8 mouse cellular contexts compared by ENCODE assay signal in genomic region chr8:76899411-76900154, GRCm38 (mm10). TPM values are rescaled to one million over a fixed set of nuclear protein-coding genes. Genes with fewer than 3 reads are reported as not detected.
DNase-seq lines count a peak whose midpoint lies in the region; ATAC-seq and TF ChIP-seq lines count a peak whose summit lies in the region.

Gene Nr3c2, plus strand, starts transcription at chr8:76899442.

- H3K9ac ChIP-seq in intestine, postnatal 0 days (ENCODE audit: low read depth, low read length) = peak within 1 kb of the TSS; percentile 62
- H3K9ac ChIP-seq in limb, embryonic 15.5 days = peak within 1 kb of the TSS; percentile 42
- H3K9ac ChIP-seq in midbrain, postnatal 0 days (replicated peaks; ENCODE audit: low read length, poor library complexity, severe bottlenecking) = peak within 1 kb of the TSS; percentile 62

- no peak for TF ChIP-seq CTCF in spleen, adult 2 months (IDR thresholded peaks at IDR 0.05; ENCODE audit: extremely low read depth, insufficient read depth, insufficient read length, insufficient replicate concordance)
- TF ChIP-seq CTCF in intestine, postnatal 0 days (IDR thresholded peaks at IDR 0.05; ENCODE audit: low read depth) = peak; percentile 55
- peak; percentile 55 for TF ChIP-seq CTCF in midbrain, postnatal 0 days (IDR thresholded peaks at IDR 0.05)

- H3K4me3 ChIP-seq in spleen, adult 2 months (ENCODE audit: extremely low read depth, insufficient read depth, insufficient read length) = peak within 1 kb of the TSS; percentile 69
- H3K4me3 ChIP-seq in intestine, postnatal 0 days (ENCODE audit: low read depth, low read length) = peak within 1 kb of the TSS; percentile 75
- peak within 1 kb of the TSS; percentile 67 for H3K4me3 ChIP-seq in limb, embryonic 15.5 days
- peak within 1 kb of the TSS; percentile 77 for H3K4me3 ChIP-seq in midbrain, postnatal 0 days (ENCODE audit: low read depth, low read length)

- H3K4me1 ChIP-seq in spleen, adult 2 months (ENCODE audit: control insufficient read depth, insufficient read depth, insufficient read length) = peaks cover 11% of the 10 kb centered on the region
- 0 out of 2 replicates have a peak, but pooled peaks cover 4% of the 10 kb centered on the region for H3K4me1 ChIP-seq in intestine, postnatal 0 days (replicated peaks; ENCODE audit: control insufficient read depth, insufficient read depth, low read length)
- H3K4me1 ChIP-seq in limb, embryonic 15.5 days = peaks cover 33% of the 10 kb centered on the region
- peaks cover 2% of the 10 kb centered on the region; the same call in 1 of the 2 replicates for H3K4me1 ChIP-seq in midbrain, postnatal 0 days (ENCODE audit: insufficient read depth, low read length)

- peaks cover 24% of the 10 kb centered on the region for H3K27me3 ChIP-seq in spleen, adult 2 months (ENCODE audit: control insufficient read depth, insufficient read depth, low read length)
- 0 out of 2 replicates have a peak, but pooled peaks cover 4% of the 10 kb centered on the region for H3K27me3 ChIP-seq in intestine, postnatal 0 days (replicated peaks; ENCODE audit: control insufficient read depth, insufficient read depth, low read length)
- peaks cover 44% of the 10 kb centered on the region for H3K27me3 ChIP-seq in limb, embryonic 15.5 days
- H3K27me3 ChIP-seq in midbrain, postnatal 0 days (ENCODE audit: insufficient read depth, low read length) = peaks cover 10% of the 10 kb centered on the region

- WGBS in spleen, adult 2 months = under 1% methylated on average over 47 of the region's 47 CpGs
- WGBS in intestine, postnatal 0 days = 0% methylated on average over 36 of the region's 47 CpGs
- WGBS in limb, embryonic 15.5 days = under 1% methylated on average over 33 of the region's 47 CpGs
- 0% methylated on average over 40 of the region's 47 CpGs for WGBS in midbrain, postnatal 0 days

- peak within 1 kb of the TSS; percentile 98 for H3K4me2 ChIP-seq in intestine, postnatal 0 days (replicated peaks; ENCODE audit: low read depth)
- peak within 1 kb of the TSS; percentile 99 for H3K4me2 ChIP-seq in limb, embryonic 15.5 days
- peak within 1 kb of the TSS; percentile 100 for H3K4me2 ChIP-seq in midbrain, postnatal 0 days (ENCODE audit: low read depth, low read length, poor library complexity, severe bottlenecking)

- no peak for DNase-seq in spleen, adult 2 months (ENCODE audit: low read depth in 1 of 2, low spot score in 2 of 2)
- no peak for DNase-seq in spleen, postnatal 36 days (ENCODE audit: low spot score in 2 of 2)
- peak; percentile 44 for DNase-seq in embryo, embryonic 11 days
- peak; percentile 95 for DNase-seq in heart, adult 11 months
- peak; percentile 45 for DNase-seq in midbrain, postnatal 0 days (ENCODE audit: low spot score)
- peak; percentile 29 for DNase-seq in thymus, postnatal 0 days (ENCODE audit: low spot score)

- H3K27ac ChIP-seq in spleen, adult 2 months (ENCODE audit: insufficient read depth, low read length) = 0 out of 2 replicates have a peak within 1 kb of the TSS, but pooled peaks have one; percentile 38
- H3K27ac ChIP-seq in intestine, postnatal 0 days (ENCODE audit: low read depth, low read length) = peak within 1 kb of the TSS; percentile 57
- no peak within 1 kb of the TSS for H3K27ac ChIP-seq in limb, embryonic 15.5 days
- no peak within 1 kb of the TSS; the same call in 1 of the 2 replicates for H3K27ac ChIP-seq in midbrain, postnatal 0 days (ENCODE audit: low read depth, low read length)

- TF ChIP-seq POLR2A in spleen, adult 2 months (IDR thresholded peaks at IDR 0.05; ENCODE audit: low read depth, low read length) = no peak

- no peak for ATAC-seq in intestine, postnatal 0 days
- ATAC-seq in limb, embryonic 15.5 days (ENCODE audit: insufficient number of reproducible peaks, low FRiP score, low TSS enrichment, low read depth) = no peak
- peak; percentile 25 for ATAC-seq in midbrain, postnatal 0 days (ENCODE audit: low FRiP score)

- H3K9me3 ChIP-seq in intestine, postnatal 0 days (ENCODE audit: control insufficient read depth) = no peaks in the 10 kb centered on the region
- H3K9me3 ChIP-seq in limb, embryonic 15.5 days = no peaks in the 10 kb centered on the region
- no peaks in the 10 kb centered on the region for H3K9me3 ChIP-seq in midbrain, postnatal 0 days (ENCODE audit: low read length)

- no peaks in the 10 kb centered on the region for H3K36me3 ChIP-seq in spleen, adult 2 months (ENCODE audit: control insufficient read depth, insufficient read depth, low read length)
- no peaks in the 10 kb centered on the region for H3K36me3 ChIP-seq in intestine, postnatal 0 days (ENCODE audit: control insufficient read depth, insufficient read depth)
- H3K36me3 ChIP-seq in limb, embryonic 15.5 days = no peaks in the 10 kb centered on the region
- no peaks in the 10 kb centered on the region for H3K36me3 ChIP-seq in midbrain, postnatal 0 days (ENCODE audit: insufficient read depth, low read length)

RNA-seq across cellular contexts. Expression of gene Nr3c2, which starts in this region (rescaled TPM):
- polyA plus RNA-seq in spleen, adult 2 months (2012; rRNA removed) = 0.80 and 0.88 TPM in 2 replicates
- 6.9 and 7.4 TPM in 2 replicates for polyA plus RNA-seq in intestine, postnatal 0 days (2015; fragmentation: Nextera tagmentation; extraction: Ambion mirVana)
- 5.0 and 6.0 TPM in 2 replicates for polyA plus RNA-seq in limb, embryonic 15.5 days (2015; fragmentation: Nextera tagmentation; extraction: Ambion mirVana)
- 6.0 and 6.1 TPM in 2 replicates for total RNA-seq in midbrain, postnatal 0 days (2014; rRNA removed)
- polyA plus RNA-seq in midbrain, postnatal 0 days (2015; fragmentation: Nextera tagmentation; extraction: Ambion mirVana) = 3.8 and 5.7 TPM in 2 replicates
- 0.91 and 1.0 TPM in 2 replicates for polyA plus RNA-seq in thymus, postnatal 0 days (2015; fragmentation: Nextera tagmentation; extraction: Ambion mirVana)

Comparison
In these comparisons a context has a peak if more than half of its experiments do, and no peak if none do; other contexts are left out.
1. DNase-seq: peak in embryo, embryonic 11 days (single experiment), heart, adult 11 months (single experiment), midbrain, postnatal 0 days (single experiment) and thymus, postnatal 0 days (single experiment); none in spleen, adult 2 months (0 of 2) and spleen, postnatal 36 days (0 of 2).
2. H3K27ac ChIP-seq: peak in spleen, adult 2 months (single experiment) and intestine, postnatal 0 days (single experiment); none in limb, embryonic 15.5 days (single experiment) and midbrain, postnatal 0 days (single experiment).
3. Peak in every context shown above with its lines, with median percentiles within 50 percentile points of each other: H3K4me3 ChIP-seq, H3K4me2 ChIP-seq and H3K9ac ChIP-seq.